Mouse (Mus musculus) intestine, embryonic 16.5 days (tissue): ENCODE measurements around the gene Cadps. TPM values are rescaled to one million over a fixed set of nuclear protein-coding genes. Genes with fewer than 3 reads are reported as not detected.
A peak's percentile ranks its signal among the peaks of the same experiment; 100 is the strongest.

Experiments used
- ATAC-seq: fragments of 200-750 bp; cut with Nextera tagmentation; 2 replicates; pipeline ENCODE4 v1.8.0; 2017; ENCODE audit warnings: moderate TSS enrichment, moderate library complexity
- H3K27ac ChIP-seq: fragments of 300-500 bp; sonication (generic); 2 replicates; pipeline ENCODE4 v1.5.1; 2014; ENCODE audit warnings: mild to moderate bottlenecking, low read length
- H3K27me3 ChIP-seq: fragments of 300-500 bp; sonication (generic); replicated peaks from 2 replicates; pipeline ENCODE4 v1.6.1; 2014; ENCODE audit warnings: low read length, control low read depth, mixed read lengths; ENCODE audit not compliant: control insufficient read depth, insufficient read depth
- H3K36me3 ChIP-seq: fragments of 300-500 bp; sonication (generic); 2 replicates; pipeline ENCODE4 v1.6.1; 2014; ENCODE audit warnings: low read length, control low read depth; ENCODE audit not compliant: control insufficient read depth, insufficient read depth
- H3K4me1 ChIP-seq: fragments of 300-500 bp; sonication (generic); 2 replicates; pipeline ENCODE4 v1.6.1; 2014; ENCODE audit warnings: low read length, control low read depth, mixed read lengths; ENCODE audit not compliant: control insufficient read depth, insufficient read depth
- H3K4me2 ChIP-seq: fragments of 300-500 bp; sonication (generic); 2 replicates; pipeline ENCODE4 v1.6.1; 2014; ENCODE audit warnings: low read depth, low read length, control low read depth
- H3K4me3 ChIP-seq: fragments of 300-500 bp; sonication (generic); 2 replicates; pipeline ENCODE4 v1.5.1; 2014; ENCODE audit warnings: mild to moderate bottlenecking, low read length
- H3K9ac ChIP-seq: fragments of 300-500 bp; sonication (generic); 2 replicates; pipeline ENCODE4 v1.6.1; 2014; ENCODE audit warnings: low read depth, low read length
- H3K9me3 ChIP-seq: fragments of 300-500 bp; sonication (generic); 2 replicates; pipeline ENCODE4 v1.6.1; 2016; ENCODE audit warnings: low read length, control low read depth; ENCODE audit not compliant: control insufficient read depth
- WGBS: fragments of 180-500 bp; shearing (Covaris S2); extraction: QIAGEN DNeasy Blood & Tissue Kit; methylation state at CpG from one replicate; pipeline ENCODE4 v1.1.7; 2014; 5-methylcytosine and 5-hydroxymethylcytosine counted together
- polyA plus RNA-seq: library from polyadenylated mRNA; unstranded; fragments of >200 nt; fragmentation: Nextera tagmentation; extraction: Ambion mirVana; gene quantifications from 2 replicates; pipeline ENCODE4 v1.2.1, GENCODE M21; 2015

Cadps gene
- polyA plus RNA-seq, result 1.6 and 2.6 TPM in 2 replicates

GRCm38 (mm10) chr14:12822491-12823219 is at the start of gene Cadps:
Cadps (minus strand) TSS chr14:12823079.
- H3K4me3 ChIP-seq, result peak within 1 kb of the TSS; percentile 58
- H3K9ac ChIP-seq, result peak within 1 kb of the TSS; percentile 54
- peak within 1 kb of the TSS; percentile 61; the same call in 1 of the 2 replicates for H3K27ac ChIP-seq
- ATAC-seq, result peak; percentile 47
- H3K9me3 ChIP-seq, result no peaks in the 10 kb centered on the region
- H3K4me1 ChIP-seq, result peaks cover 7% of the 10 kb centered on the region; the same call in 1 of the 2 replicates
- peaks cover 22% of the 10 kb centered on the region for H3K27me3 ChIP-seq
- H3K4me2 ChIP-seq, result peak within 1 kb of the TSS; percentile 96
- no peaks in the 10 kb centered on the region for H3K36me3 ChIP-seq
- WGBS, result 2% methylated on average over 60 of the region's 71 CpGs

GRCm38 (mm10) chr14:12869605-12870004 is 46.7 kb upstream of the Cadps start:
- Histone ChIP-seq H3K4me3 (no peak overlapping the region), H3K4me1 (no peaks in the 10 kb centered on the region), H3K27me3 (no peaks in the 10 kb centered on the region), H3K9ac (no peak overlapping the region), H3K4me2 (no peak overlapping the region), H3K27ac (no peak overlapping the region), H3K36me3 (no peaks in the 10 kb centered on the region), H3K9me3 (no peaks in the 10 kb centered on the region)
- 91% methylated on average over 1 of the region's 1 CpGs for WGBS
- no peak for ATAC-seq

GRCm38 (mm10) chr14:12865258-12865657 is 42.4 kb upstream of the Cadps start:
- ATAC-seq, result no peak
- Histone ChIP-seq H3K4me2 (no peak overlapping the region), H3K36me3 (no peaks in the 10 kb centered on the region), H3K27me3 (no peaks in the 10 kb centered on the region), H3K9ac (no peak overlapping the region), H3K27ac (no peak overlapping the region), H3K4me3 (no peak overlapping the region), H3K4me1 (no peaks in the 10 kb centered on the region), H3K9me3 (no peaks in the 10 kb centered on the region)
- WGBS, result 58% methylated on average over 2 of the region's 2 CpGs

- Histone ChIP-seq H3K36me3 (no peaks in the 10 kb centered on the region), H3K27ac (no peak overlapping the region), H3K27me3 (no peaks in the 10 kb centered on the region), H3K4me3 (no peak overlapping the region), H3K4me1 (no peaks in the 10 kb centered on the region), H3K9ac (no peak overlapping the region), H3K9me3 (no peaks in the 10 kb centered on the region), H3K4me2 (no peak overlapping the region)
- no peak for ATAC-seq
These were observed 21.0 kb upstream of the Cadps start for GRCm38 (mm10) chr14:12843860-12844259.

- H3K9ac ChIP-seq, result no peak overlapping the region
- H3K4me2 ChIP-seq, result no peak overlapping the region
- H3K9me3 ChIP-seq, result no peaks in the 10 kb centered on the region
- no peaks in the 10 kb centered on the region for H3K36me3 ChIP-seq
- H3K27me3 ChIP-seq, result no peaks in the 10 kb centered on the region
- 74% methylated on average over 1 of the region's 1 CpGs for WGBS
- no peak overlapping the region for H3K4me3 ChIP-seq
- no peak for ATAC-seq
- H3K27ac ChIP-seq, result no peak overlapping the region
- no peaks in the 10 kb centered on the region for H3K4me1 ChIP-seq
These were observed 16.6 kb upstream of the Cadps start for GRCm38 (mm10) chr14:12839471-12839870.

- Histone ChIP-seq H3K4me2 (no peak overlapping the region), H3K9ac (no peak overlapping the region), H3K36me3 (no peaks in the 10 kb centered on the region), H3K9me3 (no peaks in the 10 kb centered on the region), H3K27me3 (no peaks in the 10 kb centered on the region), H3K27ac (no peak overlapping the region), H3K4me3 (no peak overlapping the region), H3K4me1 (no peaks in the 10 kb centered on the region)
- no peak for ATAC-seq
These were observed 16.1 kb upstream of the Cadps start for GRCm38 (mm10) chr14:12838949-12839348.

GRCm38 (mm10) chr14:12838323-12838722 is 15.4 kb upstream of the Cadps start:
- Histone ChIP-seq H3K9me3 (no peaks in the 10 kb centered on the region), H3K27ac (no peak overlapping the region), H3K27me3 (no peaks in the 10 kb centered on the region), H3K9ac (no peak overlapping the region), H3K4me2 (no peak overlapping the region), H3K4me3 (no peak overlapping the region), H3K4me1 (no peaks in the 10 kb centered on the region), H3K36me3 (no peaks in the 10 kb centered on the region)
- ATAC-seq, result no peak

- Histone ChIP-seq H3K9ac (no peak overlapping the region), H3K36me3 (no peaks in the 10 kb centered on the region), H3K4me3 (no peak overlapping the region), H3K9me3 (no peaks in the 10 kb centered on the region), H3K4me1 (no peaks in the 10 kb centered on the region), H3K4me2 (no peak overlapping the region), H3K27ac (no peak overlapping the region), H3K27me3 (no peaks in the 10 kb centered on the region)
- 20% methylated on average over 1 of the region's 1 CpGs for WGBS
- no peak for ATAC-seq
These were observed 15.0 kb upstream of the Cadps start for GRCm38 (mm10) chr14:12837902-12838301.

- Histone ChIP-seq H3K27ac (no peak overlapping the region), H3K9ac (no peak overlapping the region), H3K27me3 (peaks cover 22% of the 10 kb centered on the region), H3K4me1 (peaks cover 7% of the 10 kb centered on the region; the same call in 1 of the 2 replicates), H3K36me3 (no peaks in the 10 kb centered on the region), H3K4me3 (no peak overlapping the region), H3K4me2 (no peak overlapping the region), H3K9me3 (no peaks in the 10 kb centered on the region)
- 12% methylated on average over 6 of the region's 6 CpGs for WGBS
- ATAC-seq, result no peak
These were observed 902 bp upstream of the Cadps start for GRCm38 (mm10) chr14:12823781-12824180.
